Mouse (Mus musculus): ENCODE data around the gene Pola2. TPM values are rescaled to one million over a fixed set of nuclear protein-coding genes. Genes with fewer than 3 reads are reported as not detected.

Pola2 gene
- total and polyA plus RNA-seq, 2 experiments from 2014 or later: 16.7 to 21.6 TPM

DNA sequence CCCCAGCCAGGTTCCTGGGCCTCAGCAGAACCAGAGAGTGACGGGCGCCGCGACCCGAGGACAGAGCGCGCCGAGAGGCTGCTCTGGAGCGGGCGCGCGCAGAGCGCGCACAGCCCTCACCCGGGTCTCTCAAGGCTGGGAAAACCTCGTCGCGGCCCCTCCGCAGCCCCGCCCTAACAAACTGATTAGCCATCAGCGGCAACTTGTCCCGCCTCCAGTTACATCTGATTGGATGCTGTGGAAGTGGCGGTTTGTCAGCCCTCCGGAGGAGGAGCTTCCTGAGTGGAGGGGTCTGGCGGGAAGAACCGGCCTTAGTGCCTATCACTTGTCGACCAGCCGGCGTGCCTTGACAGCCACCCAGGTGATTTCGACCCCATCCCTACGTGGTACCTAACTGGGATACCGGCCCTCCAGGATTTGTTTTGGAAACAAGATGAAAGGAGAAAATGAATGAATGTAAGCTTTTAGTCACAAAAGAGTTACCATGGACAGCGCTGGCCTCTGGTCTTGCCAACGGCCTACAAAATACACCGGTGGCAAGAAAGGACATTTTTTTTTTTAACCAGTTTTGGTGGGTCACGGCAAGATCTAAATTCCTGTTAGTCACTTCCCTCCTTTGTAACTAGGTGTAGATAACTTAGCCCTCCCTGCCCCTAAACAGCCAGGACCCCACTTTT is 69.9 kb downstream of the Pola2 start, which contains the start of gene Tigd3:
TSS of gene Tigd3 (minus strand) at position 148 of the 677 bp plus-strand sequence.
- DNase-seq (ENCODE audit: low spot score): peak; percentile 98
- peaks cover 11% of the 10 kb centered on the region for H3K36me3 ChIP-seq (ENCODE audit: insufficient read depth, low read length)
- no peaks in the 10 kb centered on the region for H3K27me3 ChIP-seq (ENCODE audit: insufficient read depth, low read length)

DNA sequence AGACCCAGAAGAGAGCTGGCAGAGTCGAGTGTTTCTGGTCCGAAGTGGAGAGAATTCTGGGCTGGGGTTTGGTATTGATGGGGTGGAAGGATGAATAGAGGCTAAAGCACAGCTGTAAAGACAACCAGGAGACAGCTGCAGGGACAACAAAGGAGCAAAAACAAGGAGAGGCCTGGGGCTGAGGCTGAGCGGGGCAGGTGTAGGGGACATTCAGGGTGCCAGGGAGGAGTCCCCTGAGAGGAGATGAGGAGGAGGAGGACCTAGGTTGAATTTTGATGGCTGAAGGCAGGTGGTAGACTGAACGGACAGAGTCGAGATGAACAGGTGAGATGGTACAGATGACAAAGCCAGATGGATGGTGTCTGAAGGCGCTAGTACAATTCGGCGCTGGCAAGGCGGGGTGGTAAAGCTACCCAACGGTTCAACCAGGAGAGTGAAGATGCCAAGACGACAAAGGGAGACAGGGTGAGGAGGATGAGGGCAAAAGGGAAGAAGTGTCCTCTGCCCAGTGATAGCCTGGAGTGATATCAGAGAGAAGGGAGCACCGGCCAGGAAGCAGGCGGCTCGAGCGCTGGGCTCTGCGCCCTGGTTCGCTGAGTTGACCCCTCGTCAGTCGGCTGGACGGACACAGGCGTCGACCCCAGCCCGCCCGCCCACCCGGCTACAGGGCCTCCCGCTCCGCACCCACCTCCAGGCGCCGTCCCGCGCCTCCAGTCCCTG is 70.6 kb downstream of the Pola2 start:
- WGBS: 6% methylated on average over 19 of the region's 31 CpGs
- Histone ChIP-seq H3K27ac (ENCODE audit: low read depth, low read length) (peak overlapping the region; percentile 85), H3K9me3 (ENCODE audit: low read length) (no peaks in the 10 kb centered on the region), H3K4me1 (ENCODE audit: insufficient read depth, low read length) (peaks cover 9% of the 10 kb centered on the region), H3K4me3 (ENCODE audit: low read depth, low read length) (peak overlapping the region; percentile 65), H3K9ac (replicated peaks; ENCODE audit: low read length, poor library complexity, severe bottlenecking) (peak overlapping the region; percentile 83), H3K27me3 (ENCODE audit: insufficient read depth, low read length) (no peaks in the 10 kb centered on the region), H3K4me2 (ENCODE audit: low read depth, low read length, poor library complexity, severe bottlenecking) (peak overlapping the region; percentile 70), H3K36me3 (ENCODE audit: insufficient read depth, low read length) (peaks cover 10% of the 10 kb centered on the region; the same call in 1 of the 2 replicates)
- DNase-seq (ENCODE audit: low spot score) (no peak), ATAC-seq (ENCODE audit: low FRiP score) (peak; percentile 31)
- no peak for TF ChIP-seq CTCF (IDR thresholded peaks at IDR 0.05)

More for the DNA sequence above, 69.9 kb downstream of the Pola2 start, which contains the start of gene Tigd3:
- Histone ChIP-seq H3K4me2 (ENCODE audit: low read depth, low read length, poor library complexity, severe bottlenecking) (peak within 1 kb of the TSS; percentile 70), H3K4me1 (ENCODE audit: insufficient read depth, low read length) (peaks cover 9% of the 10 kb centered on the region), H3K9me3 (ENCODE audit: low read length) (no peaks in the 10 kb centered on the region), H3K4me3 (ENCODE audit: low read depth, low read length) (peak within 1 kb of the TSS; percentile 65), H3K27ac (ENCODE audit: low read depth, low read length) (peak within 1 kb of the TSS; percentile 85), H3K9ac (replicated peaks; ENCODE audit: low read length, poor library complexity, severe bottlenecking) (peak within 1 kb of the TSS; percentile 83)
- TF ChIP-seq CTCF (IDR thresholded peaks at IDR 0.05): no peak
- WGBS: 3% methylated on average over 33 of the region's 36 CpGs
- peak; percentile 97 for ATAC-seq (ENCODE audit: low FRiP score)

DNA sequence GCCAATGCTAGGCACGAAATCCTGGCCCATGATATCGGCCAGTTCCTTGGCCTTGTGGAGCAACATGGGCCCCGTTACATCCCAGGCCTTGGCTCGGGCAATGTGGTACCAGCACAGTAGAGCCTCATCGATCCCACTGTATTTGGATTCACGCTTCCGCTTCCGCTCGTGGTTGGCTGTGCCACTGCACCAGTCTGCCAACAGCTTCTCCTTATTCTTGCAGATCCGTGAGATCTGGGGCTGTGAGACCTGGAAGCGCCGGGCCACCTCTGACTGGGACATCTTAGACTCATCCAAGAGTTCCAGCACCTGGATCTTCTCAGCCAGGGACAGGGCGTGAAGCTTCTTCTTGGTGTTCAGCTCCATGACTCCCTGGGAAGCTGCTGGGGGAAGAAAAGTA is 71.3 kb downstream of the Pola2 start:
- 89% methylated on average over 13 of the region's 13 CpGs for WGBS
- H3K9ac ChIP-seq (replicated peaks; ENCODE audit: low read length, poor library complexity, severe bottlenecking): peak overlapping the region; percentile 83; the same call in 1 of the 2 replicates
- H3K27ac ChIP-seq (ENCODE audit: low read depth, low read length): peak overlapping the region; percentile 85; the same call in 1 of the 2 replicates
- peaks cover 9% of the 10 kb centered on the region for H3K4me1 ChIP-seq (ENCODE audit: insufficient read depth, low read length)
- no peaks in the 10 kb centered on the region for H3K9me3 ChIP-seq (ENCODE audit: low read length)
- peaks cover 7% of the 10 kb centered on the region; the same call in 1 of the 2 replicates for H3K36me3 ChIP-seq (ENCODE audit: insufficient read depth, low read length)
- no peak for DNase-seq (ENCODE audit: low spot score)
- H3K27me3 ChIP-seq (ENCODE audit: insufficient read depth, low read length): no peaks in the 10 kb centered on the region
- H3K4me3 ChIP-seq (ENCODE audit: low read depth, low read length): peak overlapping the region; percentile 65
- no peak for TF ChIP-seq CTCF (IDR thresholded peaks at IDR 0.05)
- ATAC-seq (ENCODE audit: low FRiP score): no peak
- H3K4me2 ChIP-seq (ENCODE audit: low read depth, low read length, poor library complexity, severe bottlenecking): peak overlapping the region; percentile 70

DNA sequence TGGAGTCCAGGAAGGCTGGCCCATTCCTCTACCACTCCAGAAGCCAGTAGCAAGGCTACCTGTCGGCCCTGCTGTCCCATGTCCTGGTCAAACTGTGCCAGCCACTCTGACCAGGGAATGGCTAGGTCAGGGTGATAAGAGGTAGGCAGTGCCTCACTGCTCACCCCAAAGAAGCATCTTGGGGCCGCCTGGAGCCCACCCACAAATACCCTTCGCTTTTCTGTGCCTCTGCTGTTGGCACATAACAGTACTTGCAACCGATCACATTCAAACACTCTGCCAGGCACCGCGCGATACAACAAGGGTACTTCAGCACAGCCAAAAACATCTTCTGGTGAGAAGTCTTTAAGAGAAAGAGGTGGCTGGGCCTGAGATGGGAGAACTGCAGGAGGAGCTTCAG is 71.7 kb downstream of the Pola2 start:
- Histone ChIP-seq H3K36me3 (ENCODE audit: insufficient read depth, low read length) (peaks cover 7% of the 10 kb centered on the region; the same call in 1 of the 2 replicates), H3K27me3 (ENCODE audit: insufficient read depth, low read length) (no peaks in the 10 kb centered on the region), H3K4me1 (ENCODE audit: insufficient read depth, low read length) (peaks cover 9% of the 10 kb centered on the region), H3K4me3 (ENCODE audit: low read depth, low read length) (no peak overlapping the region), H3K9me3 (ENCODE audit: low read length) (no peaks in the 10 kb centered on the region), H3K9ac (replicated peaks; ENCODE audit: low read length, poor library complexity, severe bottlenecking) (no peak overlapping the region), H3K27ac (ENCODE audit: low read depth, low read length) (no peak overlapping the region), H3K4me2 (ENCODE audit: low read depth, low read length, poor library complexity, severe bottlenecking) (no peak overlapping the region; the same call in 1 of the 2 replicates)
- TF ChIP-seq CTCF (IDR thresholded peaks at IDR 0.05): no peak
- WGBS: 89% methylated on average over 7 of the region's 7 CpGs
- no peak for DNase-seq (ENCODE audit: low spot score)
- no peak for ATAC-seq (ENCODE audit: low FRiP score)

DNA sequence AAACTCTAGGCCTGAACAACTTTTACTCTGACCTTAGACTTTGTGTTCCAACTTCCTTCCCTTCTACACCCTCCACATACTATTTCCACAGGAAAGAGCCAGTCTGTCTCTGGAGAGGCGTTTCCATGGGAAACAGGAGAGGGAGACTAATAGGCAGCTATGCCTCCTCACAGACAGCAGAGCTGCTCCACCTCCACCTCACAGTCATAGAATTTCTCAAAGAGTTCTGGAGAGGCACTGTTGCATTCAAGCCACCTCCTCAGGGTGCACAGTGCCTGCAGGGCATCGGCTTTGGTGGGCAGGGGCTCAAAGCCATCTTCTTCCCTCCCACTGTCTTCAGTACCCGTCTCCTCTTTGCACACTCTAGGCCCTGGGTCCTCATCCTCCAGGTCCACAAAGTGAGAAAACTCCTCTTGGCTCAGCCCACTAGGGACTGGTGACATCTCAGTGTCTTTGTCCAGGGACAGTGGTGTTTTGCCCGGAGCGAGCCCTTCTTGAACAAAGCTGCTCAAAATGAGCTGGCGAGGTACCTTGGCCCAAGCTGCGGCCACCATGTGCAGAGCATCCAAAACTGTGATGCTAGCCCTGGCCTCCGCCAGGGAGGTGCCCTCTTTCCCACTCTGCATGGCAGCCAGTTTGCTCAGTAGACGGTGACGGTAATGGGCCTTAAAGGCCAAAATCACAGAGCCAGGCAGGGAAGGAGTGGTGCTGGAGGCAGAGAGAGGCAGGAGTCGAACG is 72.3 kb downstream of the Pola2 start:
- Histone ChIP-seq H3K4me2 (ENCODE audit: low read depth, low read length, poor library complexity, severe bottlenecking) (no peak overlapping the region), H3K4me3 (ENCODE audit: low read depth, low read length) (no peak overlapping the region), H3K27ac (ENCODE audit: low read depth, low read length) (no peak overlapping the region), H3K9me3 (ENCODE audit: low read length) (no peaks in the 10 kb centered on the region), H3K4me1 (ENCODE audit: insufficient read depth, low read length) (peaks cover 9% of the 10 kb centered on the region), H3K9ac (replicated peaks; ENCODE audit: low read length, poor library complexity, severe bottlenecking) (no peak overlapping the region), H3K36me3 (ENCODE audit: insufficient read depth, low read length) (peaks cover 7% of the 10 kb centered on the region; the same call in 1 of the 2 replicates), H3K27me3 (ENCODE audit: insufficient read depth, low read length) (no peaks in the 10 kb centered on the region)
- ATAC-seq (ENCODE audit: low FRiP score): no peak
- no peak for DNase-seq (ENCODE audit: low spot score)
- TF ChIP-seq CTCF (IDR thresholded peaks at IDR 0.05): no peak
- WGBS: 91% methylated on average over 12 of the region's 12 CpGs

Other genes starting within 250 kb of the Pola2 start
- 25.6 and 26.3 TPM in 2 replicates for gene Ehbp1l1, start 237.9 kb downstream of the Pola2 start, total RNA-seq (2014; rRNA removed)
- gene Ehbp1l1, start 237.9 kb downstream of the Pola2 start, polyA plus RNA-seq (2015; fragmentation: Nextera tagmentation; extraction: Ambion mirVana): 65.2 and 65.4 TPM in 2 replicates
- gene Fam89b, start 234.5 kb downstream of the Pola2 start, total RNA-seq (2014; rRNA removed): 161 and 178 TPM in 2 replicates
- gene Fam89b, start 234.5 kb downstream of the Pola2 start, polyA plus RNA-seq (2015; fragmentation: Nextera tagmentation; extraction: Ambion mirVana): 126 TPM in 2 replicates
- gene Ltbp3, start 223.3 kb downstream of the Pola2 start, total RNA-seq (2014; rRNA removed): 28.8 and 29.3 TPM in 2 replicates
- 9.1 and 12.8 TPM in 2 replicates for gene Ltbp3, start 223.3 kb downstream of the Pola2 start, polyA plus RNA-seq (2015; fragmentation: Nextera tagmentation; extraction: Ambion mirVana)
- 95.2 and 108 TPM in 2 replicates for gene Scyl1, start 192.8 kb downstream of the Pola2 start, total RNA-seq (2014; rRNA removed)
- gene Scyl1, start 192.8 kb downstream of the Pola2 start, polyA plus RNA-seq (2015; fragmentation: Nextera tagmentation; extraction: Ambion mirVana): 84.2 and 85.8 TPM in 2 replicates
- 11.2 and 19.1 TPM in 2 replicates for gene Frmd8, start 88.9 kb downstream of the Pola2 start, total RNA-seq (2014; rRNA removed)
- gene Frmd8, start 88.9 kb downstream of the Pola2 start, polyA plus RNA-seq (2015; fragmentation: Nextera tagmentation; extraction: Ambion mirVana): 11.2 and 11.7 TPM in 2 replicates
- 3.7 and 4.8 TPM in 2 replicates for gene Slc25a45, start 86.4 kb downstream of the Pola2 start, total RNA-seq (2014; rRNA removed)
- 2.1 and 2.7 TPM in 2 replicates for gene Slc25a45, start 86.4 kb downstream of the Pola2 start, polyA plus RNA-seq (2015; fragmentation: Nextera tagmentation; extraction: Ambion mirVana)
- gene Tigd3, start 70.1 kb downstream of the Pola2 start, total RNA-seq (2014; rRNA removed): 9.0 and 11.4 TPM in 2 replicates
- 10.6 and 10.9 TPM in 2 replicates for gene Tigd3, start 70.1 kb downstream of the Pola2 start, polyA plus RNA-seq (2015; fragmentation: Nextera tagmentation; extraction: Ambion mirVana)
- 52.9 and 84.7 TPM in 2 replicates for gene Dpf2, start 51.2 kb downstream of the Pola2 start, total RNA-seq (2014; rRNA removed)
- gene Dpf2, start 51.2 kb downstream of the Pola2 start, polyA plus RNA-seq (2015; fragmentation: Nextera tagmentation; extraction: Ambion mirVana): 57.7 and 61.0 TPM in 2 replicates
- 20.6 and 28.4 TPM in 2 replicates for gene Cdc42ep2, start 39.4 kb downstream of the Pola2 start, total RNA-seq (2014; rRNA removed)
- 19.2 and 20.9 TPM in 2 replicates for gene Cdc42ep2, start 39.4 kb downstream of the Pola2 start, polyA plus RNA-seq (2015; fragmentation: Nextera tagmentation; extraction: Ambion mirVana)
- not detected in 2 replicates for gene Slc22a20, start 21.9 kb upstream of the Pola2 start, total RNA-seq (2014; rRNA removed)
- not detected in 2 replicates for gene Slc22a20, start 21.9 kb upstream of the Pola2 start, polyA plus RNA-seq (2015; fragmentation: Nextera tagmentation; extraction: Ambion mirVana)
- gene Capn1, start 51.7 kb upstream of the Pola2 start, total RNA-seq (2014; rRNA removed): 7.9 and 13.2 TPM in 2 replicates
- 3.3 and 3.9 TPM in 2 replicates for gene Capn1, start 51.7 kb upstream of the Pola2 start, polyA plus RNA-seq (2015; fragmentation: Nextera tagmentation; extraction: Ambion mirVana)
- gene Syvn1, start 82.4 kb upstream of the Pola2 start, total RNA-seq (2014; rRNA removed): 27.8 and 36.3 TPM in 2 replicates
- gene Syvn1, start 82.4 kb upstream of the Pola2 start, polyA plus RNA-seq (2015; fragmentation: Nextera tagmentation; extraction: Ambion mirVana): 34.6 and 34.8 TPM in 2 replicates
- 34.7 and 37.3 TPM in 2 replicates for gene Mrpl49, start 93.6 kb upstream of the Pola2 start, total RNA-seq (2014; rRNA removed)
- gene Mrpl49, start 93.6 kb upstream of the Pola2 start, polyA plus RNA-seq (2015; fragmentation: Nextera tagmentation; extraction: Ambion mirVana): 50.0 and 55.8 TPM in 2 replicates
- gene Fau, start 93.6 kb upstream of the Pola2 start, total RNA-seq (2014; rRNA removed): 494 and 628 TPM in 2 replicates
- 587 and 625 TPM in 2 replicates for gene Fau, start 93.6 kb upstream of the Pola2 start, polyA plus RNA-seq (2015; fragmentation: Nextera tagmentation; extraction: Ambion mirVana)
- gene Znhit2, start 97.0 kb upstream of the Pola2 start, total RNA-seq (2014; rRNA removed): 53.3 and 59.1 TPM in 2 replicates
- 40.4 and 41.0 TPM in 2 replicates for gene Znhit2, start 97.0 kb upstream of the Pola2 start, polyA plus RNA-seq (2015; fragmentation: Nextera tagmentation; extraction: Ambion mirVana)
- gene Tm7sf2, start 104.2 kb upstream of the Pola2 start, total RNA-seq (2014; rRNA removed): 79.5 and 98.1 TPM in 2 replicates
- 50.2 and 51.6 TPM in 2 replicates for gene Tm7sf2, start 104.2 kb upstream of the Pola2 start, polyA plus RNA-seq (2015; fragmentation: Nextera tagmentation; extraction: Ambion mirVana)
- 95.7 and 114 TPM in 2 replicates for gene Vps51, start 113.0 kb upstream of the Pola2 start, total RNA-seq (2014; rRNA removed)
- 92.4 and 101 TPM in 2 replicates for gene Vps51, start 113.0 kb upstream of the Pola2 start, polyA plus RNA-seq (2015; fragmentation: Nextera tagmentation; extraction: Ambion mirVana)
- gene Tmem262, start 115.8 kb upstream of the Pola2 start, total RNA-seq (2014; rRNA removed): not detected in 2 replicates
- gene Tmem262, start 115.8 kb upstream of the Pola2 start, polyA plus RNA-seq (2015; fragmentation: Nextera tagmentation; extraction: Ambion mirVana): not detected in 2 replicates
- not detected in 2 replicates for gene Gm28374, start 118.1 kb upstream of the Pola2 start, total RNA-seq (2014; rRNA removed)
- 0.81 and 1.1 TPM in 2 replicates for gene Gm28374, start 118.1 kb upstream of the Pola2 start, polyA plus RNA-seq (2015; fragmentation: Nextera tagmentation; extraction: Ambion mirVana)
- 76.0 and 97.6 TPM in 2 replicates for gene Zfpl1, start 120.8 kb upstream of the Pola2 start, total RNA-seq (2014; rRNA removed)
- 92.0 and 99.6 TPM in 2 replicates for gene Zfpl1, start 120.8 kb upstream of the Pola2 start, polyA plus RNA-seq (2015; fragmentation: Nextera tagmentation; extraction: Ambion mirVana)
- 1.3 and 1.6 TPM in 2 replicates for gene Cdca5, start 120.8 kb upstream of the Pola2 start, total RNA-seq (2014; rRNA removed)
- gene Cdca5, start 120.8 kb upstream of the Pola2 start, polyA plus RNA-seq (2015; fragmentation: Nextera tagmentation; extraction: Ambion mirVana): 1.6 and 1.8 TPM in 2 replicates
- not detected in 2 replicates for gene AC131692.1, start 130.2 kb upstream of the Pola2 start, total RNA-seq (2014; rRNA removed)
- not detected in 2 replicates for gene AC131692.1, start 130.2 kb upstream of the Pola2 start, polyA plus RNA-seq (2015; fragmentation: Nextera tagmentation; extraction: Ambion mirVana)
- gene Naaladl1, start 141.6 kb upstream of the Pola2 start, total RNA-seq (2014; rRNA removed): 0.42 and 1.0 TPM in 2 replicates
- gene Naaladl1, start 141.6 kb upstream of the Pola2 start, polyA plus RNA-seq (2015; fragmentation: Nextera tagmentation; extraction: Ambion mirVana): 0.41 and 0.53 TPM in 2 replicates
- gene Sac3d1, start 154.4 kb upstream of the Pola2 start, total RNA-seq (2014; rRNA removed): 66.6 and 73.1 TPM in 2 replicates
- gene Sac3d1, start 154.4 kb upstream of the Pola2 start, polyA plus RNA-seq (2015; fragmentation: Nextera tagmentation; extraction: Ambion mirVana): 52.6 and 53.1 TPM in 2 replicates
- 51.0 and 66.4 TPM in 2 replicates for gene Snx15, start 164.1 kb upstream of the Pola2 start, total RNA-seq (2014; rRNA removed)
- 66.1 and 69.1 TPM in 2 replicates for gene Snx15, start 164.1 kb upstream of the Pola2 start, polyA plus RNA-seq (2015; fragmentation: Nextera tagmentation; extraction: Ambion mirVana)
- not detected in 2 replicates for gene Batf2, start 176.8 kb upstream of the Pola2 start, total RNA-seq (2014; rRNA removed)
- not detected in 2 replicates for gene Batf2, start 176.8 kb upstream of the Pola2 start, polyA plus RNA-seq (2015; fragmentation: Nextera tagmentation; extraction: Ambion mirVana)
- gene Arl2, start 177.3 kb upstream of the Pola2 start, total RNA-seq (2014; rRNA removed): 83.4 and 123 TPM in 2 replicates
- gene Arl2, start 177.3 kb upstream of the Pola2 start, polyA plus RNA-seq (2015; fragmentation: Nextera tagmentation; extraction: Ambion mirVana): 159 and 174 TPM in 2 replicates
- not detected in 2 replicates for gene Majin, start 220.2 kb upstream of the Pola2 start, total RNA-seq (2014; rRNA removed)
- 0.16 and 0.18 TPM in 2 replicates for gene Majin, start 220.2 kb upstream of the Pola2 start, polyA plus RNA-seq (2015; fragmentation: Nextera tagmentation; extraction: Ambion mirVana)